Mouse (Mus musculus) adrenal gland, adult 8-10 months (tissue): Measurements from ENCODE around the gene Rasgef1a. TPM values are rescaled to one million over a fixed set of nuclear protein-coding genes. Genes with fewer than 3 reads are reported as not detected.

ENCODE experiments used
- DNase-seq: peaks from one replicate; pipeline ENCODE4 v3.0.0; 2022
- total RNA-seq, 4 experiments: library from RNA; stranded (reverse); gene quantifications; 2 replicates each; pipeline ENCODE4 v1.2.4; 2022

The Rasgef1a gene
- total RNA-seq, 4 experiments from 2014 or later = 0.52 to 1.3 (median 0.79) TPM

DNA sequence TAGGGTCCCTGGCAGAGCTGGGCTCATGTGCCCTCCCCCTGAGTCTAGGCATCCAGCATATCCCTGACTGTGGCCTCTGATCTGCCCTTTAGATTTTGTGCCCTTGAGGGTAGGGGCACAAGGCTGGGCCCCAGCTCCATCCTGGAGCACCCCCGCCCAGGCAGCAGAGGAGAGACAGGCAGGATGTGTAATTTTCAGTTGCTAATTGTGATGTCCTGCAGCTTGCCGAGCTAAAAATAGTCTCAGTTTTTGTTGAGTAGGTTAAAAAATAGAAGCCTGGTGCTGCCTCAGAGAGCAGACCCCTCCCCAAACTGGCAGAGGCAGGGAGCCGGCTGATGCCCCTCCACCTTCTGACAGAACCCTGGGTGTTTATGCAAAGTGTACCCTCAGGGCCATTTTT is 62.9 kb downstream of the Rasgef1a start:
- no peak for DNase-seq

DNA sequence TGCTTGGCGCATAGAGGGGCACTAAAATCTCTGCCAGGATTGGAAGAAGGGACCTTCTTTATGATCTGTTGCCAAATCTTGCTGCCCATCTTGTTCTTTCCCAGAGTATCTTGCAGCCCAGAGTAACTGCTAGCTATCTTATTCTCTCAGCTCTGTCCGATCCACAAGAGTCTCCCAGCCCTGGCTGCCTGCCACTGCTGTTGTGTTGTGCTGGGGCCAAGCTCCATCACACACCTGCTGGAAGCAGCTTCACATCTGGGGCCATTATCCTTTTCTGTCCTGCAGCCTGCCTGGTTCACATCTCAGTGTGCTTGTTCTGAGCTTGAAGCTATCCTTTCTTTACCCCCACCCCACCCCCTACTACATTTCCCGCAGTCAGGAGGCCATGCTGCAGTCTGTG is 65.0 kb downstream of the Rasgef1a start:
- no peak for DNase-seq

DNA sequence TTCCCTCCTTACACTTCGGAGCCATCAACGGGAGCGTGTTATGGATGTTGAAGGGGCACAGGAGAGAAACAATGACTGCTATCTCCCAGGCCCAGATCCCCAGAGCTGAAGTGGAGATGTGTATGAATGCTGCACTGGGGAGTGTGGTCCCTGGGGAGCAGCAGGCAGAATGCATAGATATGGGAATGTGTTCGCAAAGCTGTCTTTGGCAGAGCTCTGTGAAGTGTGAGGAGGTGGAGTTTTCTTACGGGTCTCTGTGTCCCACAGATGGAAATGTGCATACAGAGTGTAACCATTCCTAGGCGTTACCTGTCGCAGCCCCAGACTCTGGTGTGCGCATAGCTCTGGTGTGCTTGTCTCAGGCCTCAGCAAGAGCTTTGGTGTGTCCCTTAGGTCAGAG is 65.5 kb downstream of the Rasgef1a start:
- DNase-seq = no peak

DNA sequence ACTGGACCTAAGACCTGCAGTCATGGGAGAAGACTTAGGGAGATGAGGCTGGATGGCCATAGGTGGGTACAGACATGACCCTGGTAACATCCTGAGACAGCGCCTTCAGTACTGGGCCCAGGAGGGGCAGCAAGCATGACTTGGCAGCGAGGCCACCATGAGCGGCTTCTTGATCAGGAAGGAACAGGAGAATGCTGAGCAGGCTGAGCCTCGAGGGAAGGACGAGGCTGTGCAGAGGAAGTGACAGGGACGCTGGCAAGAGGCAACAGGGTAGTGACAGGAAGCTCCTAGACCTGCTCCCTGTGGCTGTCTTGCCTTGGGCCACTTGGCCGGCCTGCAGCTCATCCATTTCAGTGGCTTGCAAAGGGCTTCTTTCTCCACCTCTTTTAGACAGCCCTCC is 66.2 kb downstream of the Rasgef1a start:
- no peak for DNase-seq

DNA sequence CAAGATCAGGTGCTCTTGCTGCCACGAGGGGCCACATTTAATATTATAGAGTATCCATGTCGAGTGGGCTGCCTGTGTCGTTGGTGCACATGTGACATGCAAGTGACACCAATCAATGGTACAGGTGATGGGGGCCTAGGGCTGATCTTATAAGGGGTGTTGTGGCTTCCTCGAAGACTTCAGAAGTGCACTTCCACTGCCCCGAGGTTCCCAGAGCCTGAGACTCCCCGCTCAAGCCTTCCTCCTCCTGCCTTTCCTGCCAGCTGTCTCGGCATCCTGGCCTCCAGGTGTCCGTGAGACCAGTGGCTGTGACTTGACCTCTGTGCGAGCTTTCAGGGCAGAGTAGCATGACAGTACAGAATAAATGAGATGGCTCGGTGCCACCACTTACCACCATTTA is 67.5 kb downstream of the Rasgef1a start:
- DNase-seq = no peak

DNA sequence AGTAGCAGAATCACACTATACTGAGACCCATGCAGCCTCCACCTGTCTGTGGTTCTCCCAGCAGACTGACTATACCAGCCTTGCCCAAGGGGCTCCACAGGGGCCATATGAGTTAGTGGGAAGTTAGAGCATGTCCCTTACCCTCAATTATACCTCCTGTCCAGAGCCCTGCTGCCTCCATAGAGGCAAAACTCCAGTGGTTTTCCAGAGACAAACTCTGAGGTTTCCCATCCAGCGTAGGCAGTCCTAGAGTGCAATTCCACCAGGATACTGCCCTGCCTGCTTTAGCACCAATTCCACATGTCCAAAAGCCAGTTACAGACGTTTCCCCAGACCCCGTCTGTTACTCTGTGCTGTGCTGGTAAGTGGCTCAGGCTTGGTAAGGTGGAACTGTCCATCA is 68.1 kb downstream of the Rasgef1a start:
- DNase-seq = no peak

DNA sequence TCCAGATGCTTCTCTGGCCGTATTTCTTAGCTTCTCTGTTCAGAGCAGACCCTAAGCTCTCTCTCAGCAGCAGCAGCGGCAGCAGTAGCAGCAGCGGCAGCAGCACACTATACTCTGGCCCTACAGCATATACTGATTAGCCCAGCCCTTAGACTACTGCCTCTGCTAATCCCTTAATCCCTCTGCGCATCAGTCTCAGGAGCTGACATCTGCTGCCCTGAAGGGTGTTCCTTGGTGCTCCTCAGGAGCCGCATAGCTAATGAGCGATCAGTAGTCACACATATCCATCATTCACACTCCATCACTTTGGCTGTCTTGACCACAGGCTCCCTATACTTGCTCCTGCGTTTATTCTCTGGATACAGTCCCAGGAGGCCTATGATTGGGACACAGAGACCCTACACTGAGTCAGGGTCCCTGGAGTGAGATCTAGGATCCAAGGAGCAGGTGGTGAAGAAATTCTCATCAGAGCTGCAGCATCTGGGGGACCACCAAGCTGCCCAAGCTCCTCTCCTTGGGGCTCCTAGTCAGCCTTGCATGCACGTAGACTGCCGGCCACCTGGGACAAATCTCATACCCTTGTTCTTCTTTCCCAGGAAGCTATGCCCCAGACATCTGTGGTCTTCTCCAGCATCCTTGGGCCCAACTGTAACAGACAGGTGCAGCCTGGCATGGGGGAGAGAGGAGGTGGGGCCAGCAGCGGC is 68.7 kb downstream of the Rasgef1a start:
- DNase-seq = no peak

DNA sequence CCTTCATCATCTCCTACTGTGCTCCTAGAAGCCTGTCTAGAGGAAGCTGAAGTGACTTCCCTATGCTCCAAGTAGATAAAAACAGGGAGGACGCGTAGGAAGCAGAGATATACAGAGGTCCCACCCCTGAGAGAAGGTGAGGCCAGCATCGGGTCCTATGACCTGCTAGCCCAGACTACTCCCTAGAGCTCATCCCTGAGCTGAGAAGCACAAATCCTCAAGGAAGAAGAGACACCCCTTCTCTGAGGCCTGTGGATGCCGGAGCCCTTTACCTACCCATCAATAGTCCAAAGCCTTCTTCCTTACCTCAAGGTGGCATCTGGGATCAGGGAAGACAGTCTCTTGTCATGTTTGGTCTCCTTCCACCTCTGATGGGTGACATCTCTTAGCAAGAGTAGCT is 69.5 kb downstream of the Rasgef1a start:
- no peak for DNase-seq

DNA sequence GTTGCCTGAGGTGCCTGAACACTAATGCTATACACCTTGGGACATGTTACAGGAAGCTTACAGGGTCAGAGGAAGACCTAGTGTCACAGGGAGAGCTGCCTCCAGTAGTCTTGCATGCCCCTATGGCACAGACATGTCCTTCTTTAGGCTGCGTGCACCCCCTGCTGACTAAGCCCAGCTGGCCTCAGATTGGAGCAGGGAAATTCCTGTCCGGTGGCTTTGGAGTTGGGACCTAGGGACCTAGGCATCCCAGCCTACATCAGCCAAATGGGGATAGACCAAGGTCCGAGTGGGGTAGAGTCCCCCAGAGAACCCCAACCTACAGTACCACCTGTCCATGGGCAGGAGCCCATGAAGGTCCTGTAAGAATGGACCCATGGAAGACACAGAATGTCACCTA is 71.1 kb downstream of the Rasgef1a start:
- no peak for DNase-seq

DNA sequence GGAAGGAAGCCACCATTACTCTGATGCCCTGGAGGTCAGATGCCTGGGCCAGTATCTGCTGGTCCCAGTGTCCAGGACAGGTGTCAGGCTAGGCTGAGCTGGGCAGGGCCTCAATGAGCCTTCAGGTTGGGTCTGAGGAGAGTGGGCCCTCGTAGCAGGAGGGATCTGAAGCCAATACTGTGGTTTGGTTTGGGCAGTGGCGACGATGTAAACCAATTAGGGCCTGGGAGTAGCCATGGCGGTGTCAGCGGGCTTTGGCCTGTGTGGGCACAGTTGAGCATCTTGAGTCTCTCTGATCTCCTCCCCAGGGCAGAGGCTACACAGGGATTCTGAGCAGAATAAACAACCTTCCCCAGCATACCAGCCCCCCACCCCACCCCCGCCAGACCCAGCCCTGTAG is 72.4 kb downstream of the Rasgef1a start:
- DNase-seq = no peak

DNA sequence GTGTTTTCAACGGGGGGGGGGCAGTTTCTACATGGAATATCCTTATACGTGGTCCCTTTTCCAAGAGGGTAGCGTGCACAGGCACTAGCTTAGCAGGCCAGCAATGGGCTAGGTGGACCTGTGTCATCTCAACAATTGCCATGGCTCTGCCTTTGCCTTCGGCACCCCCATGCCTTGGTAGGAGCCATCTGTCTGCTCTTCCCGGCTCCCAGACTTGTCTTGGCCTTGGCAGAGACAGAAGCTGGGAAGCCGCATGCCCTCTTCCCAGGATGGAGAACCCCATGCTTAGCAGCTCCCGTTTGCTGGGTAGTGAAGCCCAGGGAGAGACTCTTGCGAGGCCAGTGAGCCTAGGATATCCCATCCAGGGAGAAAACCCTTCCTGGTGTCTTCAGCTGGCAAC is 73.4 kb downstream of the Rasgef1a start:
- no peak for DNase-seq

DNA sequence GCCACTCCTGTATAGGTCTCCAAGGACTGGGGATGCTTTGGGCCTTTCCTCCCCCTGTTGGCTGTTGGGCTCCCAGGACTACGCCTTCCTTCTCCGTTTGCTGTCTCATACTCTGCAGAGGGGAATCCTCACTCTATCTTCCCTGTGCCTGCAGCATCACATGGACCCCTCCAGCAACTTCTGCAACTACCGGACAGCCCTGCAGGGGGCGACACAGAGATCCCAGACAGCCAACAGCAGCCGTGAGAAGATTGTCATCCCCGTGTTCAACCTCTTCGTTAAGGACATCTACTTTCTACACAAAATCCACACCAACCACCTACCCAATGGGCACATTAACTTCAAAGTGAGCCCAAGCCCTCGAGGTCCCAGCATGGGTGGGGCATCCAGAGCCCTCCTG is 76.7 kb downstream of the Rasgef1a start:
- no peak for DNase-seq

DNA sequence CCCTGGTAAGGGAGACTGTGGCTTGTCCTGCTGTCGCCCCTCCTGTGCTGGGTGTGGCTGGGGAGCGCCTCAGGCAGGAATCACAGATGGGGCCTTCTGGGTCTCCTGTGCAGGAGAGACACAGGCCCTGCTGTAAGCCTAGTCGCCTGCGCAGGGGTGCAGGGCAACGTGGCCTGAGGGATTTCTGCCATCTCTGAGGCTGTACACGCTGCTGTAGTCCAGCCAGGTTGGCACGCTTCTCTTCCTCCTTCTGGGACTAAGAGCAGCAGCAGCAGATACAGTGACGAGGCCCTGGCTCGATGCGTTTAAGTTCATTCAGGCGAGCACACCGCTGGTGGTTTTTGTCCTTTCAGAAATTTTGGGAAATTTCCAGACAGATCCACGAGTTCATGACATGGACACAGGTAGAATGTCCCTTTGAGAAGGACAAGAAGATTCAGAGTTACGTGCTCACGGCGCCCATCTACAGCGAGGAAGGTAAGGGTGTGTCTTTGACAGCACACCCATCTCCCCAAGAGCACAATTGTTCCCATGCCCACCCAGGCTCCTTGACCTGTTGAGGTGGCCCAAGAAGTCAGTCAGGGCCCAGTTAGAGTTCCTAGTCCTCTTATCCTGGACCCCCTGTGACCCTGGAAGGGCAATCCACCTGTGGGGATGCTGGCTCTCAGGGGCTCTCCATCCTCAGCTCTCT is 77.7 kb downstream of the Rasgef1a start:
- no peak for DNase-seq

DNA sequence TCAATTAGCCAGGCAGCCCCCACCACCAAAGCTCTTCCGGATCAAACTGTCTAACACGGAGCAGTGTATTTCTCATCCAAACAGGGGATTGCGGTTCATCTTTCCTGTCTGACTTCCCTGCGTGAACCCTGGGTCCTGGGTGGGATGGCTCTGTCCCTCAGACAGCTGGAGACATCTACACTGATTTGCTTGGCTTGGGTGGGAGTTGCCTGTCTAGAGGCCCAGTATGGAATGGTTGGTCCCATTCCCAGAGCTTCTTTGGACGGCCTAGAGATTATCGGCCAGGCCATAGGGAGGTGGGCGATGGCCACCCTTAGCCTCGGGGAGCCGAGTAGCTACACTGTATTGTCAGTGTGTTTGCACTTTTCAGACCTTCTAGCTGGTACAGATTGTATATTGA is 79.6 kb downstream of the Rasgef1a start:
- no peak for DNase-seq

DNA sequence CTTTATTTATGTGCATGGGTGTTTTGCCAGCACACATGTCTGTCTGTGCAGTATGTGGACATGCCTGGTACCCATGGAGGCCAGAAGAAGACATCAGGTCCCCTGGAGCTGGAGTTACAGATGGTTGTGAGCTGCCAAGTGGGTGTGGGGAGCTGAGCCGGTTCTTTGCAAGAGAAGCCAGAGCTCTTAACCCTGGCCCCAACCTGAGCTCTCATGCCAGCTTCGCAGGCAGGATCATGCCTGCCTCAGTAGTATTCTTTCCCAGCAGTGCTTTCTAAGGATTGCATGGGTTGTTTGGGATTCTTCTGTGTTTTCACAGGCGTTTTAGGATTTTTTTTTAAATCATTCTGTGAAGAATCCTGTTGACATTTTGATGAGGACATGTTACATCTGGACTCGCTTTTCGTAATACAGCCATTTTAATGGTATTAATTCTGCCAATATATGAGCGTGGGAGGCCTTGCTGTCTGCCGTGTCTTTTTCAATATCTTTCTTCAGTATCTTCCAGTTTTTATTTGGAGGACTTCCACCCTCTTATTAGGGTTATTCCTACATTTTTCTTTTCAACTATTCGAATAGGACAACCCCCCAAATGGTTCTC is 86.6 kb downstream of the Rasgef1a start:
- no peak for DNase-seq

DNA sequence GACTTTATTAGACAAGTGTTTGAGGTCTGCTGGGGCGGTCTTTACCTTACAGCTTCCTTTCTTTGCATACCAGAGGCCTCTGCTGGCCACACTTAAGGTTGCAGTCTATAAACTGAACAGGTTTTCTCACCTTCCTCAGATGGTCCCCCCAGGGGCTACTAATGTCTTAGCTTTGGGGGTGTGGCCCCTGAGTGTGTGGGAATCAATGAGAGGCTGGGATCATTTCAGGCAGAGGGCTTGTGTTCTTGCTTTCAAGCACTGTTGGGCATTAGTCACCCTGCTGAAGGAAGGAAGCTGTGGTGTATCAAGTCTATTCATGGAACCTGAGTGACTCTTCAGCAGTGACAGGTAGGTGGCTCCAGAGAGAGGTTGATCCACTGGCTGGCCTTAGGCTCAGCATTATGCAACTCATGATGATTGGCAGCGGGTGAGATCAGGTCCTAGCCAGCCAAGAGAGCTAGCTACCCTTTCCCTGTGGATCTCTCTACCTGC is 88.1 kb downstream of the Rasgef1a start:
- no peak for DNase-seq

DNA sequence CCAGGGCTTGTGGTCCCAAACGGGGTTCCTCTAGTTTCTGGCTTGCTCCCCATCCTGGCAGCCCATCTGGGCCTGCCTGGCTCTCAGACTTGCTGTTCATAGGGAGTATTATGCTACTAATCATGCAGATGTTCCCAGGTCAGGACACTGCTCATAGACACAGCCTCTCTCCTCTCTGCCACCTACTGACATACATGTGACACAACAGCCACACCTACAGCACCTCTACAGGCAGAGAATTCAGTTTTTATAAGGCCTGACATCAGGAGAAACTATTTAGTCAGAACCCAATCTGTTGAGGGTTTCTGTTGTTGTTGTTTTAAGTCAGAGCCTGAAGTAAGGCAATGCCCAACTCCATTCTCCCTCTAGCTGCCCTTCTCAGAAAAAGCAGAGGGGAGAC is 100.6 kb downstream of the Rasgef1a start:
- DNase-seq = no peak

DNA sequence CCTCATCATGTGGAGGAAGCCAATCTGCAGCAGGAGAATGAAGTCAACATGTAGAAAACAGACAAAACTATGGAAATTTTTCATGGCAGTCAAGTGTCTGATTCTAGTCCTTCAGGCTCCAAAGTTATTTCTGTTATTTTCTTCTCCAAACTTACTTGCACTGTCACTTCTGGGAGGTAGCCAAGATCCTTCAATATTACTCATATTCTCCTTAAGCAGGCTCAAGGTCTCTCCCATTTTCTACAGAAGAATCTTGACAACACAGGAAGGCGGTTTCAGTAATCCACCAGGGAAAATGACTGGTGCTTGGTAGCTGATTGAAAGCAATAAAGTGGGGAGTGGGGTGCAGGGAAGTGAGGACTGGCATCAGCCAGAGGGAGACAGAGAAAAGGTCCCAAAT is 111.5 kb downstream of the Rasgef1a start:
- no peak for DNase-seq

DNA sequence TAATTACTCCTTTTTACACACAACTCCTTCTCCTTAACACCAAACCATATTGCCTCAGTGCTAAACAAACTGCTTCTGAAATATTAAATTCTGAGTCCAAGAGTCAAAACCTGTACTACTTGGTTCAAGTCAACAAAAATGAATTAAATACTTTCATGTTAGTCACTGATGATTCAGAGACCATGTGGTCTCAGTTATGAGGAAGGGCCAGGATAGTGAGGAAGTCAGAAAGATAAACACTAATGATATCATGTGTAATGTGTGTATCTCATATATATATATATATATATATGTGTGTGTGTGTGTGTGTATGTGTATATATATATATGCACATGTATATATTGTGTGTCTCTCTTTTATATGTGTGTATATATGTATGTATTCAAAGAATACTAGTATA is 115.3 kb downstream of the Rasgef1a start:
- no peak for DNase-seq

DNA sequence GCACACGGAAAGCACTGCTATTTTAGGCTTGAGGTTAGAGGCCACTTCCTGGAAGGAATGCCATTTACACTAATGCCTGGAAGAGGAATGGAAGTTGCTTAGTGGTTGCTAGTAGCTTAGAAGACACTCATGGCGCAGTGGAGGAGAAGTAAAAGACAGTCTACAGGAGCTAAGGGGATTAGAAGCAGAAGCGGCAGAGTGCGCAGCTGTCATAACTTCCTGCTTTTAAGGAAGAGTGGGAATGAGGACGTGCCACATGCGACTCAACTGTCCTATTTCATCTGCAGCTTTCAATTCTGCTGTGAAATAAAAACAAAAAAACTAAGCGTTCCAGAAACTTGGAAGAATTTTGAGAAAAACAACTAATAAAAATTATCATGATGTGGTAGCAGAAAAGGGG is 116.0 kb downstream of the Rasgef1a start:
- DNase-seq = no peak

DNA sequence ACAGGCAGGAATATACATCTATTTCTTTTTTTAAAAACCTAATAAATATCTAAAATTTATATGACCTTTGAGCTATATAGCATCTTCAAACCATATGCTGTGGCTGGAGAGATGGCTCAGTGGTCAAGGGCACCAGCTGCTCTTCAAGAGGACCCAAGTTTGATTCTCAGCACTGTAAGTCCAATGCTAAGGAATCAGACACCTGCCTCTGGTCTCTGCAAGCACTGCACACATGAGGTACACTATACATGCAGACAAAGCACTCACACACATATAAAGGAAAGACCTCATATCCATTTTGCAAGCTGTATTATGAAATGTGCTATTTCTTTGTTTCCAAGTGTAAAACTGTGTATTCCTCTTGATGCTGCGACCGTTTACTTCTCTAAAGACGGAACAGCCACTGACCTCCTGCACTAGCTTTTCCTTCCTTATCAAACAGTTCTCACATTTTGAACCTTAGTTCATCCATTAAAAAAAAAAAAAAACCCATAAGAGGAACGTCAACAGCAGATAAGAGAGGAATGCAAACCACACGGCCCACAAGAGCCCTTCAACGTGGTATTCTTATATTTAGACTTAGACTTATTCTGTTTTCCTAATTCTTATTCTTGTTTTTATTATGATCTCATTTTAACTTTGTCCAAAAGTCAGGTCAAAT is 116.7 kb downstream of the Rasgef1a start:
- DNase-seq = no peak

DNA sequence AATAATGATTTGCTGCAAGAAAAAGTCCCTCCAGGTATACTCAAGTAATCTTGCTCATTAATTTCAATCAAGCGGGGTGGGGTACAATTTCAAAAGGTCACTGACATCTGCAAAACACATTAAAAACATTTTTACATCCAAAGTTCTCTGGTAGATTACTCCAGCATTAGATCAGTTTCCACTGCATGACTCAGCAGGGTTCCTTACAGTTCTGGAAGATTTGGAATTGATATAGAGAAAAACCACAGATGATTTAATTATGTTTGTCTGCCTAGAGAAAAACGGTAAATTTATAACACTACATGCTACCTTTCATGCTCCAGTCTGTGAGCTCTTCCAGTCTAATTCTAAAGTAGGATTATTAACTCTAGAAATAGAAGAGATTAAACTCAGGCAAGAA is 118.8 kb downstream of the Rasgef1a start:
- no peak for DNase-seq

DNA sequence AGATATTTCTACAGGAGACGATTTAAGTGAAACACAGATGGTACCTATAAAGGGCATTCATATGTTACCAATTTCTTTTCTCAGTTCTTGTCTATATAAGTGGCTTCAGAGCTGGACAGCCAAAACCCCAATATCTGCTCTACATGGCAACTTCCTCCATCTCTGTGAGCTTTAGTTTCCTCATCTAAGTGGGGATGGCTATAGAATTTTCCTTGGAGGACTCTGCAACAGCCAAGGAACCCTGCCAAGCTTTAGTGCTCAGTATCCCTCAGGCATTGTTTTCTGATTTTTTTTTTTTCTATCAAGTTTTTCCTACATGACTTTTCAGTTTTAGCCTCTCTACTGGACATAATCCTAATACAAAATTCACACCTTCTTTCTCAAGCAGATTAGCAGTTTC is 123.2 kb downstream of the Rasgef1a start:
- DNase-seq = no peak
